Mouse (Mus musculus) neutrophil, adult 59 days (primary cell): ENCODE data around the gene Zmynd8. TPM values are rescaled to one million over a fixed set of nuclear protein-coding genes. Genes with fewer than 3 reads are reported as not detected.

Source experiments
- total RNA-seq, 2 experiments: library from RNA; stranded (reverse); gene quantifications; 1 replicate in 1 of 2; 2 replicates in 1 of 2; pipeline ENCODE4 v1.2.4; 2023

Gene Zmynd8
- 10 to 100 TPM; 79.7 to 79.9 TPM for total RNA-seq

DNA sequence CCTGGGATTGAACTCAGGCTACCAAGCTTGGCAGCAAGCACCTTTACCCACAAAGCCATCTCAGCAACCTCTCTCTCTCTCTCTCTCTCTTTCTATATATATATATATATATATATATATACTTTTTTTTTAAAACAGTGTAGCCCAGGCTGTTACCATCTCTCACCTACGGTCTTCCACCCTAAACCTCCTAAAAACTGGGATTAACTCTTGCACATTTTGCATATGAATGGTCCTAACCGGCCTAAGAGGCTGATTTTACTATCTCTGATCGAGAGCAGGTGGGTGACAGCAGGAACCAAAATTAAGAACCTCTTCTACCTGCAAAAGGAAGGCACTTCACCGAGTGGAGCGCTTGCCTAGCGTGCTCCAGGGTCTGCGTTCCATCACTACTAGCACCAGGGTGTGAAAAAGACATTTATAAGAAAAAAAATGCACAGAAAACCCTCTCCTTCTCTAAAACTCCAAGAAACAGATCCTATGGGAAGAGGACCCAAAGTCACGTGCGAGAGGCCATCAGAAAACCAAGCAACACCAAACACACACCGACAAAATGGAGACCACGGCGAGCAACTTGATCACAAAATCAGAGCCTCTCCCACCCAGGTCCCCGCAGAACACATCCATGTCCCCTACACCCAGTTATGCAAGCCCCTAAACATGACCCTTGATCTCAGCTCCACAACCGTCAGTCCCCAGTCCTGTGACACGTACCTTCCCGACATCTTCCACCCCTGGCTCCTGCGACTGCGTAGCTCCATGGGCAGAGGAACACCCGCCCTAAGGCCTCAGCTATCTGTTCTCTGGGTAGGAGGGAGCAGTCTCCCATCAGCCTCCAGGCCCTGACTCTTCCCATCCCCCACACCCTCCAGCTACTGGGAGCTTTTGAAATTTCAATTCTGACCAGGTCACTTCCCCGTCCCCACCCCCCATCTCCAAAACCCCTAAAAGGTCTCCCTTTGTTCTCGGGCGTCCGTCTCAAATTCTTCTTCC lies at the start of gene Zmynd8:
Gene Zmynd8 (minus strand): TSS at position 815 of the 993 bp plus-strand sequence.

Other genes starting within 250 kb of the Zmynd8 start
- 10 to 100 TPM; 95.3 to 99.7 TPM for gene Ncoa3, start 93.6 kb upstream of the Zmynd8 start, total RNA-seq